Mouse (Mus musculus): Measurements from ENCODE around the gene Cfap99. TPM values are rescaled to one million over a fixed set of nuclear protein-coding genes. Genes with fewer than 3 reads are reported as not detected.

The Cfap99 gene
- polyA plus RNA-seq, 1 experiment from 2014 or later, result 0.10 TPM

GRCm38 (mm10) chr5:34284156-34284750 lies 4.1 kb upstream of the Cfap99 start:
- 60% methylated on average over 3 of the region's 3 CpGs for WGBS
- H3K4me1 ChIP-seq, result peaks cover 17% of the 10 kb centered on the region
- no peak for ATAC-seq (replicated peaks)
- H3K9ac ChIP-seq, result no peak overlapping the region
- no peak overlapping the region for H3K4me3 ChIP-seq
- peaks cover 19% of the 10 kb centered on the region for H3K27me3 ChIP-seq (replicated peaks)
- H3K9me3 ChIP-seq, result no peaks in the 10 kb centered on the region
- no peak overlapping the region for H3K4me2 ChIP-seq
- H3K27ac ChIP-seq, result no peak overlapping the region
- H3K36me3 ChIP-seq (replicated peaks), result no peaks in the 10 kb centered on the region

GRCm38 (mm10) chr5:34285285-34285684 lies 3.1 kb upstream of the Cfap99 start:
- peaks cover 17% of the 10 kb centered on the region for H3K4me1 ChIP-seq
- no peaks in the 10 kb centered on the region for H3K9me3 ChIP-seq
- H3K27me3 ChIP-seq (replicated peaks), result peaks cover 22% of the 10 kb centered on the region
- no peak overlapping the region for H3K4me2 ChIP-seq
- no peak for ATAC-seq (replicated peaks)
- no peak overlapping the region for H3K9ac ChIP-seq
- H3K4me3 ChIP-seq, result no peak overlapping the region
- H3K36me3 ChIP-seq (replicated peaks), result no peaks in the 10 kb centered on the region
- WGBS, result 86% methylated on average over 2 of the region's 2 CpGs
- H3K27ac ChIP-seq, result no peak overlapping the region

GRCm38 (mm10) chr5:34286516-34286915 lies 1.9 kb upstream of the Cfap99 start:
- peaks cover 22% of the 10 kb centered on the region for H3K27me3 ChIP-seq (replicated peaks)
- WGBS, result 3% methylated on average over 11 of the region's 11 CpGs
- peak overlapping the region; percentile 85 for H3K4me2 ChIP-seq
- peak overlapping the region; percentile 65; the same call in 1 of the 2 replicates for H3K9ac ChIP-seq
- H3K4me1 ChIP-seq, result peaks cover 17% of the 10 kb centered on the region
- H3K36me3 ChIP-seq (replicated peaks), result no peaks in the 10 kb centered on the region
- no peak overlapping the region for H3K27ac ChIP-seq
- no peaks in the 10 kb centered on the region for H3K9me3 ChIP-seq
- no peak for ATAC-seq (replicated peaks)
- H3K4me3 ChIP-seq, result peak overlapping the region; percentile 65

- H3K9me3 ChIP-seq, result no peaks in the 10 kb centered on the region
- H3K4me2 ChIP-seq, result peak overlapping the region; percentile 85
- H3K4me3 ChIP-seq, result peak overlapping the region; percentile 65
- WGBS, result under 1% methylated on average over 54 of the region's 54 CpGs
- peak overlapping the region; percentile 65 for H3K9ac ChIP-seq
- H3K36me3 ChIP-seq (replicated peaks), result no peaks in the 10 kb centered on the region
- ATAC-seq (replicated peaks), result no peak; the same call in 1 of the 2 replicates
- H3K27me3 ChIP-seq (replicated peaks), result peaks cover 22% of the 10 kb centered on the region
- H3K27ac ChIP-seq, result peak overlapping the region; percentile 65; the same call in 1 of the 2 replicates
- peaks cover 17% of the 10 kb centered on the region for H3K4me1 ChIP-seq
These were observed 1.2 kb upstream of the Cfap99 start for GRCm38 (mm10) chr5:34287001-34287837.

- under 1% methylated on average over 18 of the region's 18 CpGs for WGBS
- peak overlapping the region; percentile 85 for H3K4me2 ChIP-seq
- H3K4me3 ChIP-seq, result peak overlapping the region; percentile 65
- H3K36me3 ChIP-seq (replicated peaks), result no peaks in the 10 kb centered on the region
- H3K27me3 ChIP-seq (replicated peaks), result peaks cover 22% of the 10 kb centered on the region
- peak; percentile 15 for ATAC-seq (replicated peaks)
- peak overlapping the region; percentile 65 for H3K9ac ChIP-seq
- peak overlapping the region; percentile 65 for H3K27ac ChIP-seq
- no peaks in the 10 kb centered on the region for H3K9me3 ChIP-seq
- H3K4me1 ChIP-seq, result peaks cover 17% of the 10 kb centered on the region
These were observed 608 bp upstream of the Cfap99 start for GRCm38 (mm10) chr5:34287838-34288145.

- Histone ChIP-seq H3K27ac (no peak overlapping the region), H3K4me2 (peak overlapping the region; percentile 85; the same call in 1 of the 2 replicates), H3K4me1 (peaks cover 17% of the 10 kb centered on the region), H3K4me3 (peak overlapping the region; percentile 65; the same call in 1 of the 2 replicates), H3K9me3 (no peaks in the 10 kb centered on the region), H3K9ac (no peak overlapping the region), H3K36me3 (replicated peaks) (no peaks in the 10 kb centered on the region), H3K27me3 (replicated peaks) (peaks cover 18% of the 10 kb centered on the region)
- 63% methylated on average over 2 of the region's 2 CpGs for WGBS
- no peak for ATAC-seq (replicated peaks)
These were observed 886 bp downstream of the Cfap99 start for GRCm38 (mm10) chr5:34289286-34289685.

- 77% methylated on average over 6 of the region's 6 CpGs for WGBS
These were observed 5.0 kb downstream of the Cfap99 start for GRCm38 (mm10) chr5:34293363-34293762.

GRCm38 (mm10) chr5:34294696-34295095 lies 6.3 kb downstream of the Cfap99 start:
- H3K4me3 ChIP-seq, result no peak overlapping the region
- H3K4me2 ChIP-seq, result no peak overlapping the region
- H3K27ac ChIP-seq, result no peak overlapping the region
- no peak for ATAC-seq (replicated peaks)
- H3K9ac ChIP-seq, result no peak overlapping the region
- H3K27me3 ChIP-seq (replicated peaks), result 0 out of 2 replicates have a peak, but pooled peaks cover 3% of the 10 kb centered on the region
- no peaks in the 10 kb centered on the region for H3K36me3 ChIP-seq (replicated peaks)
- no peaks in the 10 kb centered on the region for H3K4me1 ChIP-seq
- no peaks in the 10 kb centered on the region for H3K9me3 ChIP-seq
- 33% methylated on average over 2 of the region's 2 CpGs for WGBS

More at GRCm38 (mm10) chr5:34293363-34293762, 5.0 kb downstream of the Cfap99 start:
- peaks cover 3% of the 10 kb centered on the region; the same call in 1 of the 2 replicates for H3K27me3 ChIP-seq (replicated peaks)
- H3K9me3 ChIP-seq, result no peaks in the 10 kb centered on the region
- H3K4me2 ChIP-seq, result no peak overlapping the region
- H3K27ac ChIP-seq, result no peak overlapping the region
- no peaks in the 10 kb centered on the region for H3K36me3 ChIP-seq (replicated peaks)
- peaks cover 4% of the 10 kb centered on the region for H3K4me1 ChIP-seq
- no peak for ATAC-seq (replicated peaks)
- no peak overlapping the region for H3K9ac ChIP-seq
- no peak overlapping the region for H3K4me3 ChIP-seq

GRCm38 (mm10) chr5:34295141-34295540 lies 6.7 kb downstream of the Cfap99 start:
- Histone ChIP-seq H3K4me3 (no peak overlapping the region), H3K27me3 (replicated peaks) (0 out of 2 replicates have a peak, but pooled peaks cover under 1% of the 10 kb centered on the region), H3K27ac (no peak overlapping the region), H3K9ac (no peak overlapping the region), H3K9me3 (no peaks in the 10 kb centered on the region), H3K36me3 (replicated peaks) (no peaks in the 10 kb centered on the region), H3K4me2 (no peak overlapping the region), H3K4me1 (no peaks in the 10 kb centered on the region)
- no peak for ATAC-seq (replicated peaks)
- 100% methylated on average over 2 of the region's 2 CpGs for WGBS

- ATAC-seq (replicated peaks), result no peak
- Histone ChIP-seq H3K9me3 (no peaks in the 10 kb centered on the region), H3K4me3 (no peak overlapping the region), H3K4me2 (no peak overlapping the region), H3K27me3 (replicated peaks) (no peaks in the 10 kb centered on the region), H3K4me1 (no peaks in the 10 kb centered on the region), H3K27ac (no peak overlapping the region), H3K9ac (no peak overlapping the region), H3K36me3 (replicated peaks) (no peaks in the 10 kb centered on the region)
- WGBS, result 52% methylated on average over 4 of the region's 4 CpGs
These were observed 9.7 kb downstream of the Cfap99 start for GRCm38 (mm10) chr5:34298061-34298460.

- no peak overlapping the region for H3K27ac ChIP-seq
- no peaks in the 10 kb centered on the region for H3K27me3 ChIP-seq (replicated peaks)
- no peak overlapping the region for H3K4me2 ChIP-seq
- H3K36me3 ChIP-seq (replicated peaks), result no peaks in the 10 kb centered on the region
- H3K9ac ChIP-seq, result no peak overlapping the region
- WGBS, result 86% methylated on average over 10 of the region's 10 CpGs
- H3K4me1 ChIP-seq, result no peaks in the 10 kb centered on the region
- no peak overlapping the region for H3K4me3 ChIP-seq
- no peaks in the 10 kb centered on the region for H3K9me3 ChIP-seq
- no peak for ATAC-seq (replicated peaks)
These were observed 10.6 kb downstream of the Cfap99 start for GRCm38 (mm10) chr5:34298937-34299535.

GRCm38 (mm10) chr5:34302377-34302776 lies 14.0 kb downstream of the Cfap99 start:
- 85% methylated on average over 7 of the region's 7 CpGs for WGBS
- no peaks in the 10 kb centered on the region for H3K4me1 ChIP-seq
- H3K9me3 ChIP-seq, result no peaks in the 10 kb centered on the region
- no peaks in the 10 kb centered on the region for H3K36me3 ChIP-seq (replicated peaks)
- H3K27ac ChIP-seq, result no peak overlapping the region
- ATAC-seq (replicated peaks), result no peak
- H3K9ac ChIP-seq, result no peak overlapping the region
- no peak overlapping the region for H3K4me3 ChIP-seq
- H3K27me3 ChIP-seq (replicated peaks), result no peaks in the 10 kb centered on the region
- no peak overlapping the region for H3K4me2 ChIP-seq

Measured in midbrain, embryonic 15.5 days (tissue).